Mouse (Mus musculus) heart, adult 2 months (tissue): ENCODE measurements around the gene Cdc40.

Experiments used
- CTCF ChIP-seq: fragments of 200-600 bp; IDR thresholded peaks from 2 replicates; pipeline ENCODE4 v1.8.1; 2022; ENCODE audit warnings: antibody characterized with exemption, mild to moderate bottlenecking, moderate library complexity
- EP300 ChIP-seq: fragments of 200-500 bp; IDR thresholded peaks from 2 replicates; pipeline ENCODE4 v1.6.1; 2011; ENCODE audit warnings: low read depth, low read length, control low read depth; ENCODE audit not compliant: insufficient read depth
- POLR2A ChIP-seq: fragments of 200-500 bp; IDR thresholded peaks from 2 replicates; pipeline ENCODE4 v1.6.1; 2011; ENCODE audit warnings: mild to moderate bottlenecking, low read depth, low read length, control low read depth; ENCODE audit not compliant: insufficient read depth

DNA sequence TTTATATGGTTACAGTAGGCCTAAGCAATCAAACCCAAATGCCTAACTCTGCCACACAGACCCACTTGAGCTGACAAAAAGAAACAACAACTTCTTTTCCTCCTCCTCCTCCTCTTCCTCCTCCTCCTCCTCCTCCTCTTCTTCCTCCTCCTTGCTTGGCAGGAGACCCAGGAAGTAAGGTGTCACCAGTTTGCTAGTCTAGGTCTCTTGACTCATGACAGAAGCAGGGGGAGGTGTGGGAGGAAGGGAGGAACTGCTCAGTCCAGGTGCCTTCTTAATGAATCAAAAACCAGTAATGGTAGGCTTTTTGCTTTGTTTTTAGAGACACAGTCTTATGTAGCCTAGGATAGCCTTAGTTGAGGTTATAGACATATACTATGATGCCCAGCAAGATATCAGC, 32.0 kb downstream of the Cdc40 start:
- TF ChIP-seq EP300 (no peak), CTCF (no peak), POLR2A (no peak)
